Comparison of ENCODE assay signal across 21 mouse cellular contexts in genomic region chr4:153521601-153522000, GRCm38 (mm10). TPM values are rescaled to one million over a fixed set of nuclear protein-coding genes. Genes with fewer than 3 reads are reported as not detected.
A peak's percentile ranks its signal among the peaks of the same experiment; 100 is the strongest.
DNase-seq lines count a peak whose midpoint lies in the region; ATAC-seq lines count a peak whose summit lies in the region.
"Had no signal": no experiment of that assay in that cellular context is flagged by ENCODE, and none has a peak within 500 bp of the region (broad histone marks: within the 10 kb centered on the region; RNA-seq: fewer than 3 reads in every experiment).

No protein-coding gene starts in this region.

- H3K9me3 ChIP-seq in midbrain, embryonic 11.5 days (ENCODE audit: control insufficient read depth, low read length) = no peaks in the 10 kb centered on the region
- H3K9me3 ChIP-seq in midbrain, embryonic 10.5 days (replicated peaks) = no peaks in the 10 kb centered on the region
- H3K9me3 ChIP-seq: embryonic facial prominence, embryonic 10.5 days; embryonic facial prominence, embryonic 12.5 days; forebrain, embryonic 13.5 days; forebrain, embryonic 15.5 days had no signal

- 11% methylated on average over 1 of the region's 1 CpGs for WGBS in midbrain, embryonic 11.5 days
- WGBS in midbrain, embryonic 10.5 days = 50% methylated on average over 1 of the region's 1 CpGs

- no peaks in the 10 kb centered on the region for H3K36me3 ChIP-seq in midbrain, embryonic 11.5 days (ENCODE audit: control insufficient read depth, insufficient read depth, low read length)
- H3K36me3 ChIP-seq in midbrain, embryonic 10.5 days = no peaks in the 10 kb centered on the region
- H3K36me3 ChIP-seq: embryonic facial prominence, embryonic 10.5 days; embryonic facial prominence, embryonic 12.5 days; forebrain, embryonic 15.5 days had no signal

- H3K4me2 ChIP-seq in midbrain, embryonic 11.5 days = no peak overlapping the region
- H3K4me2 ChIP-seq: embryonic facial prominence, embryonic 12.5 days; forebrain, embryonic 13.5 days; forebrain, embryonic 15.5 days had no signal

- no peak for ATAC-seq in midbrain, embryonic 11.5 days (ENCODE audit: low FRiP score)
- no peak for ATAC-seq in activated CD4-positive, CD25-positive, alpha-beta regulatory T cell, adult 4 months
- ATAC-seq: CD4-positive, CD25-positive, alpha-beta regulatory T cell, adult 4 months; forebrain, embryonic 13.5 days; forebrain, embryonic 15.5 days; forebrain, postnatal 0 days had no signal

- DNase-seq in midbrain, embryonic 11.5 days (ENCODE audit: low spot score, missing footprints) = peak; percentile 19
- no peak for DNase-seq in midbrain, embryonic 10.5 days (ENCODE audit: low spot score)
- DNase-seq in ES-CJ7 (ENCODE audit: low read depth, low spot score) (peak; percentile 52), ZHBTc4 (ENCODE audit: low read depth, low spot score) (peak; percentile 74)
- DNase-seq: adrenal gland, adult 8-10 months; adrenal gland, postnatal 14 days; adrenal gland, postnatal 36 days; B cell, adult 2 months; cerebellum, adult 11-12 months; cerebellum, adult 2 months; cerebellum, adult 9-10 months; cerebellum, postnatal 10 days; cerebellum, postnatal 25 days; forebrain, postnatal 0 days had no signal

- no peak overlapping the region for H3K9ac ChIP-seq in midbrain, embryonic 11.5 days (ENCODE audit: low read length)
- H3K9ac ChIP-seq: embryonic facial prominence, embryonic 12.5 days; forebrain, embryonic 13.5 days; forebrain, embryonic 15.5 days; forebrain, postnatal 0 days had no signal

- no peaks in the 10 kb centered on the region for H3K4me1 ChIP-seq in midbrain, embryonic 11.5 days (ENCODE audit: control insufficient read depth, insufficient read depth, low read length)
- H3K4me1 ChIP-seq in midbrain, embryonic 10.5 days = no peaks in the 10 kb centered on the region
- H3K4me1 ChIP-seq: embryonic facial prominence, embryonic 10.5 days; embryonic facial prominence, embryonic 12.5 days; forebrain, embryonic 13.5 days; forebrain, embryonic 15.5 days had no signal

- H3K27ac ChIP-seq in midbrain, embryonic 11.5 days (ENCODE audit: low read depth, low read length) = no peak overlapping the region
- H3K27ac ChIP-seq in midbrain, embryonic 10.5 days (replicated peaks) = no peak overlapping the region
- H3K27ac ChIP-seq: embryonic facial prominence, embryonic 10.5 days; embryonic facial prominence, embryonic 12.5 days; forebrain, embryonic 13.5 days; forebrain, embryonic 15.5 days had no signal

- no peak overlapping the region for H3K4me3 ChIP-seq in midbrain, embryonic 11.5 days (ENCODE audit: low read depth, low read length)
- H3K4me3 ChIP-seq in midbrain, embryonic 10.5 days = no peak overlapping the region
- H3K4me3 ChIP-seq: embryonic facial prominence, embryonic 10.5 days; embryonic facial prominence, embryonic 12.5 days; forebrain, embryonic 13.5 days; forebrain, embryonic 15.5 days had no signal

- no peaks in the 10 kb centered on the region; the same call in 1 of the 2 replicates for H3K27me3 ChIP-seq in midbrain, embryonic 11.5 days (ENCODE audit: control insufficient read depth, insufficient read depth, low read length)
- H3K27me3 ChIP-seq in midbrain, embryonic 10.5 days (ENCODE audit: low read depth, poor library complexity, severe bottlenecking) = peaks cover 13% of the 10 kb centered on the region
- H3K27me3 ChIP-seq: CH12.LX; embryonic facial prominence, embryonic 12.5 days; forebrain, embryonic 13.5 days; forebrain, embryonic 15.5 days had no signal

RNA-seq across cellular contexts. Expression of gene Ajap1, which starts 39.0 kb away (rescaled TPM):
- polyA plus RNA-seq in midbrain, embryonic 11.5 days (2014; fragmentation: Nextera tagmentation; extraction: Ambion mirVana) = 2.1 TPM in 2 replicates
- polyA plus RNA-seq in midbrain, embryonic 10.5 days (2016; fragmentation: Nextera tagmentation; extraction: Ambion mirVana) = 2.2 and 2.4 TPM in 2 replicates
- polyA plus RNA-seq in activated CD4-positive, CD25-positive, alpha-beta regulatory T cell, adult 4 months (2017; shearing (Covaris generic)) = not detected
- polyA plus RNA-seq: CD4-positive, CD25-positive, alpha-beta regulatory T cell, adult 4 months had no signal
